Mouse (Mus musculus): Measurements from ENCODE around the gene Acd.

Acd gene

GRCm38 (mm10) chr8:105700966-105701824 is at the start of gene Acd, which contains the start of gene Pard6a:
TSS of gene Acd (minus strand) at chr8:105701102.
TSS of gene Pard6a (plus strand) at chr8:105701148.
- DNase-seq = peak; percentile 93 to 95

- DNase-seq = peak; percentile 85 to 93
These were observed 49.7 kb upstream of the Acd start for GRCm38 (mm10) chr8:105750606-105751005.

DNA sequence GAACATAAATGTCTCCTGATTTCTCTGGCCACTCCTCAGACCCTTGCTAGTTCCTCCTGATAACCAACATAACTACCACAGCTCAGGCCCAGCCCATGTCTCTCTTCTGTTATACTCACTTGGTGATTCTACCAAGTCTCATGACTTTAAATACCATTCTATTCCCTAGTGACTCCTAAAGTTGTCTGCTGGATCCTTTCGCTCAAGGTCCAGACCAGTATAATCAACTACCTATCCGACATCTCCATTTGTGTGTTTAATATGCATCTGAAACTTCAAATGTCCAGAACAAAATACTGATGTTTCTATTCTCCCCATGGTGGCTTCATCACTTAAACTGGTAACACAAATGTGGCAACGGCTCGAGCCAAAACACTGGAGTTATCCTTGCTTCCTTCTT is 42.4 kb upstream of the Acd start:
- DNase-seq = no peak

DNA sequence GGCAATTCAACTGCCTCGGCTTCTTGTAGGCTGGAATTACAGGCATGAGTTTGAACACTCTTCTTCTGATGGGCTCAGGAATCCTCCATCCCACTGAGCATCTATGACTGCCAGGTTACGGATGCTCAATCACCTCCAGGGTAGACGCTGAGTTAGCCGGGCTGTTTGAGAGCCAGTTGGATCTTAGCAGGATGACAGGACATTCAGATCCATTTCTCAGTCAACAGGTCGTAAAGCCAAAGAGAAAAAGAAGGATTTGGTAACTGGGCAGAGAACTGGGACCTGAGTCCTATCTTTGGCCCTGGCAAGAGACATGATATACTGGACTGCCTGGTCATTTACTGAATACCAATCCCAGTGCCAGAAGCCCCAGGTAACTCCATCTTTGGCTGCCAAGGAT is 38.3 kb upstream of the Acd start:
- DNase-seq = no peak

GRCm38 (mm10) chr8:105732186-105732585 is 31.3 kb upstream of the Acd start:
- no peak for DNase-seq

DNA sequence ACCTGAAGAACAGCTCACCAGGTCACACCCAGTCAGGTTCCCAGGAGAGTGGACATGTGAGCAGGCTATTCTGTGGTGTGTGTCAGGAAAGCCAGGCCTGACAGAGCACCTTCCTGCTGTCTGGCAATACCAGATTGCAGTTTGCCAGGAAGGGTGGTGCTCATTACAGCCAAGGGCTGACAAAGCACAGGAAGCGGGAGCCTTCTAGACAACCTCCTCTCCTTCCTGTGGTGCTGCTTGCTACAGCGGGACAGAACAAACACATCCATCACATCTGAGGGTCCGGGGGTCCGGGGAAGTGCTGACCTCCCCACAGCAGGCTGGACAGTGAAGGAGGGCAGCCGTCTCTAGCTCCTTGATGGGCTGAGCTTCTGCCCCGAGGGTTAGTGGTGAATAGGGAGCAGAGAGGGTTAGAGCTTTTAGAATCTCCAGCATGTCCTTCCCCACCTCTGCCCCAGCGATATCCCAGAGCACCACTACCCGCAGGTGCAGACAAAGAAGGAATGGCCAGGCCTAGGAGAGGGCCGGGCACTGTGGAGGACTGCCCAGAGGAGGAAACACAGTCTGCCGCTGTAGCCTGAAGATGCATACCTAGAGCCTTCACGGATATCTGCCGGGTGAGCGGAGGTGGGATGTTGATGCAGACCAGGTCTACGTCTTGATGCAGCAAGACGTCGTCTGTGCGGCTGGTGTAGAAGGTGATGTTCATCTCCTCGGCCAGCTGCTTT is 26.7 kb upstream of the Acd start:
- peak; percentile 73 to 83 for DNase-seq

- no peak for DNase-seq
These were observed 24.8 kb upstream of the Acd start for GRCm38 (mm10) chr8:105725726-105726125.

- DNase-seq = no peak
These were observed 22.0 kb upstream of the Acd start for GRCm38 (mm10) chr8:105722861-105723260.

GRCm38 (mm10) chr8:105719637-105720036 is 18.7 kb upstream of the Acd start:
- DNase-seq = no peak

DNA sequence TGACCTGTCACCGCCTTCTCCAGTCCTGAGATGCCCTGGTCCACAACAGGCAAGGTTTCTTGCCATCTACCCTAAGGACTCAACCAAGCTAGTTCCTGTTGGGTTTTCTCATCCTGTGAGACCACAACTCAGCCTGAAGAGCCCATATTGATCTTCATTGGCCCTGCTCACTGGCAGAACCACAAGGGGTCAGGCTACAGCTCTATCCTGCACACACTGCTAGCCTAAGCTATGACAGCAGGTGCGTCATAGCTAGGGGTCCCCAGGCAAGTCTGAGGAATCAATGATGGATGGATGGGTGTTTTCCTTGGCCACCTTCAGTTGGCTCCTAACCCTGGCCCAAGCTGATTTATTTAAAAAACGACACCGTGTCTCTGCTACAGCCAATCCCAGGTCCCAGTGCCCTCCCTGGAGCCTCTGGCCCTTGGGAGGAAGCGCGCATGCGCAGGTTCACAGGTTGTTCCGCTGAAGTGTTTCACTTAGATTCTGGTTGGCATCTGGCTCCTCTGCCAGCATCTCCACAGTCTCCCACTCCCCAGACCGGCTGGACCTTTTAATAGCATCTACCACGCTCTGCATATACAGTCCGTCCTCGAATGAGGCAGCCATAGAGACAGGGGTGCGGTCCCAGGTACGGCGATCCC is 15.5 kb upstream of the Acd start:
- DNase-seq = no peak

GRCm38 (mm10) chr8:105715042-105715441 is 14.1 kb upstream of the Acd start:
- DNase-seq = peak in 1 of 2 experiments; percentile 44

GRCm38 (mm10) chr8:105714139-105714538 is 13.2 kb upstream of the Acd start:
- peak; percentile 84 to 87 for DNase-seq

DNA sequence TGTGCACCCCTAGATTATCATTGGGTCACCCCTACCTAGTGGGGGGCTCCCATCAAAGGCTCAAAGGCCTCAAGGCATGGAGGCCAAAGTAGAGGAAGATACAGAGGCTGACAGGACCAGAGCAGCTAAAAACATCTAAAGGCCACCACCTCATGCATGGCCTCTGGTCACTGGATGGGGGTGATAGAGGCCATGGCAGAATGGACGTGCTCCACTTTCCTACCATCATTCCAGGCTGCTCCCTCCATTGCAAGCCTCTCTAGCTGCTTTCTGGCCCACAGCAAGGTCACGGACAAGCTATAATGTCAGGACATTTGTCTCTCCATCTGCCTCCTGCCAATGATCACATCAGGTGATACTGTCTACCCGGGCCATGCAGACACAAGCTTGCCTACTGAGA is 11.4 kb upstream of the Acd start:
- no peak for DNase-seq

GRCm38 (mm10) chr8:105709317-105709716 is 8.4 kb upstream of the Acd start:
- DNase-seq = no peak

- no peak for DNase-seq
These were observed 7.8 kb upstream of the Acd start for GRCm38 (mm10) chr8:105708675-105709074.

DNA sequence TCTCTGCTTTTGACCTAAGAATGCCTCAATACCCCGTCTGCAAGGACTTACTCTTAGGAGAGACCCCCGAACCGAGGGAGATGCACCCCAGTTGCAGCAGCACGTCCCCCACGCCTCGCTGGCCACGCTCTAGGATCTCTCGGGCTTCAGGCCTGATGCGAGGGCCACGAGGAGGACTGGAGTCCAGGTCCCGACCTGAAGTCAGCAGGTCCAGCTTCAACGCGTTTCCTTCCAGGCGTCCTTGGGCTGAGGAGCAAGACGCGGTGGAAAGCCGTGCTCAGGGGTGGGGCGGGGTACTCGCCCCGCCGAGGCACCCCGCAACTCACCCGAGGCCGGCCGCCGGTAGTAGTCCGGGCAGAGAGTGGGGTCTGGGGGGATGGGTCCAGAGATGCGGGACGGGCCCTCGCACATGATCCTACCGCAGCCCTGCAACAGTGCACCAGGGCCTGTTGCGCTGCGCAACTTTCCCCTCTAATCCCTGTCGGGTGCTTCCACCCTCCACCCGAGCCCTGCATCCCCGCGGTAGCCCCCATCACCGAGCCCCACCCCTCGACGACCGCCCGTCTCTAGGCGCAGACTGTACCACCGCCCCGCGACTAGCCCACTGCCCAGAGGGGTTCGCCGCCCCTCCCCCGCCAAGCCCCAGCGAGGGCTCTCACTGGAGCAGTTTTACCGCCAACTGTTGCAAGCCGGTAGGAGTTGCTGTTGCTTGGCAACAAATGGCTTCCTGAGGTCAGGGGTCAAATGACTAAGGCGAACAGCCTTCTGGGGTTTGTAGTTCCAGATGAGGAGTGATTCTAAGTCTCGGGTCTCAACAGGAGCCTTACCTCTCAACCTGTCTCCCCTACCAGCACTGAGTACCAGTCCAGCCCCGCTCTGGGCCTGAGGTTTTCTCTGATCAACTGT is 6.8 kb upstream of the Acd start, which contains the start of the genes 4933405L10Rik and Enkd1:
Gene 4933405L10Rik, plus strand, starts transcription at position 158 of the 906 bp plus-strand sequence.
Gene Enkd1, minus strand, starts transcription at position 713 of the 906 bp plus-strand sequence.
- DNase-seq = peak; percentile 88 to 90

DNA sequence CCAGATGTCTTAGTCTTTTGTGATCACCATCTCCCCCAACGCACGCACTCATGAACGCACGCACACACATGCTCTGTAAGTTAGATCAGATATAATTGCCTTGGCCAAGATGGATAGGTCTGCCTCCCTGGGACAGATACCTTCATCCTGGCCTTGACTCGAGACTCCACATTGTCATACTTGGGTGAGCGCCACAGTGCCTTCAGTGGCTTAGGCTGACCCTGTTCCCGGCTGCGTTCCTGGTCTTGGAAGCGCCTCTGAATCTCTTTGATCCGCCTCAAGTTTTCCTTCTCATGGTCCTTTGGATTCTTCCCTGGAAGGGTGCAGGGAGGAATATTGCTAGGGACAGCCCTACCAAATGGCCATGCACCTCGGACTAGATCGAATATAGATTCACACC is 5.5 kb upstream of the Acd start:
- no peak for DNase-seq

DNA sequence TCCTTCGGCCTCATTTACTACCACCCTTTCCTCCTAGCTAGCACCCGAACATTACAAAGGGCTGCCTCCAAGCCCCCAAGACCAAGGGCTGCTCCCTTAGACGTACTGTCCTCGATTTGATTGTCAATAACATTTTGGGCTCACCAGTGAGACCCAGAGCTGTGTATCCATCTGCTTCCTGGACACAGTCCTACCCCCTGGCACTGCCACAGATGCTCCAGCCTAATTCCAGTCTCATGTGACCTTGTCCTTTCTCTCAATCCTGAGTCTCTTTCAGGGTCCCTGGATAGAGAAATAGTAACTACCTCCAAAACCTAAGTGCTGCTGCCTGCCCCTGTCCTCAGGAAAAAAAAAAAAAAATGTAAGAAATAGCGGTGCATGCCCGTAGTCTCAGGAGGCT is 4.1 kb upstream of the Acd start:
- no peak for DNase-seq

- DNase-seq = no peak
These were observed 3.4 kb upstream of the Acd start for GRCm38 (mm10) chr8:105704146-105704812.

- DNase-seq = no peak
These were observed 2.0 kb upstream of the Acd start for GRCm38 (mm10) chr8:105702731-105703415.

GRCm38 (mm10) chr8:105702001-105702401 is 1.1 kb upstream of the Acd start:
- no peak for DNase-seq

All from lung, adult 18-20 months (tissue).